Mouse (Mus musculus) liver, embryonic 11.5 days (tissue): Measurements from ENCODE around the gene Lzts2. TPM values are rescaled to one million over a fixed set of nuclear protein-coding genes. Genes with fewer than 3 reads are reported as not detected.
A peak's percentile ranks its signal among the peaks of the same experiment; 100 is the strongest.

Source experiments
- ATAC-seq: fragments of 200-750 bp; cut with Nextera tagmentation; replicated peaks from 2 replicates; pipeline ENCODE4 v1.8.0; 2017; ENCODE audit warnings: moderate number of reproducible peaks, mild to moderate bottlenecking, moderate TSS enrichment, moderate library complexity; ENCODE audit not compliant: low FRiP score
- DNase-seq: peaks from one replicate; pipeline ENCODE4 v3.0.0-alpha.2; 2017; ENCODE audit warnings: low spot score
- H3K27ac ChIP-seq: fragments of 300-500 bp; sonication (generic); 2 replicates; pipeline ENCODE4 v1.5.1; 2014; ENCODE audit warnings: mild to moderate bottlenecking, low read depth, low read length, control low read depth
- H3K27me3 ChIP-seq: fragments of 300-500 bp; sonication (generic); replicated peaks from 2 replicates; pipeline ENCODE4 v1.6.1; 2014; ENCODE audit warnings: low read length, mixed read lengths; ENCODE audit not compliant: control insufficient read depth, insufficient read depth
- H3K36me3 ChIP-seq: fragments of 300-500 bp; sonication (generic); 2 replicates; pipeline ENCODE4 v1.6.1; 2014; ENCODE audit warnings: mild to moderate bottlenecking, low read length, moderate library complexity, mixed read lengths; ENCODE audit not compliant: control insufficient read depth, insufficient read depth
- H3K4me1 ChIP-seq: fragments of 300-500 bp; sonication (generic); replicated peaks from 2 replicates; pipeline ENCODE4 v1.6.1; 2014; ENCODE audit warnings: low read length, mixed read lengths; ENCODE audit not compliant: control insufficient read depth, insufficient read depth
- H3K4me2 ChIP-seq: fragments of 300-500 bp; sonication (generic); 2 replicates; pipeline ENCODE4 v1.6.1; 2014; ENCODE audit warnings: mild to moderate bottlenecking, control low read depth, moderate library complexity
- H3K4me3 ChIP-seq: fragments of 300-500 bp; sonication (generic); 2 replicates; pipeline ENCODE4 v1.5.1; 2014; ENCODE audit warnings: low read depth, low read length, control low read depth
- H3K9ac ChIP-seq: fragments of 300-500 bp; sonication (generic); 2 replicates; pipeline ENCODE4 v1.6.1; 2014; ENCODE audit warnings: low read depth, low read length, control low read depth
- H3K9me3 ChIP-seq: fragments of 300-500 bp; sonication (generic); 2 replicates; pipeline ENCODE4 v1.6.1; 2016; ENCODE audit warnings: low read length, inconsistent platforms, mixed read lengths; ENCODE audit not compliant: control insufficient read depth
- WGBS: fragments of 180-500 bp; shearing (Covaris S2); extraction: QIAGEN DNeasy Blood & Tissue Kit; methylation state at CpG from one replicate; pipeline ENCODE4 v1.1.7; 2014; 5-methylcytosine and 5-hydroxymethylcytosine counted together
- polyA plus RNA-seq: library from polyadenylated mRNA; unstranded; fragments of >200 nt; fragmentation: Nextera tagmentation; extraction: Ambion mirVana; gene quantifications from 2 replicates; pipeline ENCODE4 v1.2.1, GENCODE M21; 2014

Gene Lzts2
- polyA plus RNA-seq, 1 experiment from 2014 or later = 31.4 TPM

DNA sequence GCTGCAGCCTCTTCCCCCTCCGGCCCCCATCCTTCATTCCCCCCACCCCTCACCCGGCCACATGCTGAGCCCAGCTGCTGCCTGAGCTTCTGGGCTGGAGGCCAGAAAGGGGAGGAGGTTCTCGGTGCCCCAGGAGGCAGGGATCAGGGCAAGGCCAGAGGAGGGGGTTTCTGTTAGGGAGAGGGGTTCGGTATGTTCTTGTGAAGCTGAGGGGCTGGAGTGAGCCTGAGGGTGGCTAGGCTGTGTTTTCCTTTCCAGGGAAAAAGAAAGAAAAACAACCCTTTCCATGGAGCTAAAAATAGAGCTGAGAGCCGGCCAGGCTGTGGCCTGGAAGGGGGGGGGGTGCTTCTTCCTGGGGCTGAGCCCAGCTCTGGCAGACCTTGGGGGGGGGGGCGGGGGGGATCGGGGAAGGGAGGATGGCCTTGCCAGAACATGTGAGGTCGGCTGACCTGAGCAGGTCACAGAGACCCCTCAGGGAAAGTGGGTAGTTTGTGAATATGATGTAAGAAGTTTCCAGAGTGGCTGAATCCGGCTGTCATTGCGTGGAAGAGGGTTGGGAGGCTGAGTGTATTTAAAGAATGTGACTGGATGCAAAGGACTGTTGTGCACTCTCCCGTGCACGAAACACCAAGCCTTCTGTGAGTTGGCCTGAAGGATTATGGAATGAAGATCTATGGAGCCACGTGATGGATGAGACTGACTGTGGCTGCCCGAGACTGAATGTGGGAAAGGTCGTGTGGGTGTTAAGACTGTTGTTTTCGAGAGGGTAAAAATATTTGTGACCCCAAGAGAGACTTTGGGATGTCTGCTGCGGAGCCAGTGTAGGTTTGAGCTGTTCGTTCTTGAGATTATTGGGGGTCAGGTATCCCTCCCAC lies 2.4 kb downstream of the Lzts2 start:
- Histone ChIP-seq H3K4me1 (peaks cover 48% of the 10 kb centered on the region), H3K4me2 (peak overlapping the region; percentile 99), H3K4me3 (peak overlapping the region; percentile 70), H3K9me3 (no peaks in the 10 kb centered on the region), H3K36me3 (peaks cover 11% of the 10 kb centered on the region), H3K27me3 (no peaks in the 10 kb centered on the region), H3K9ac (peak overlapping the region; percentile 83), H3K27ac (peak overlapping the region; percentile 87)
- 4% methylated on average over 18 of the region's 18 CpGs for WGBS
- DNase-seq = peak; percentile 70
- no peak for ATAC-seq

DNA sequence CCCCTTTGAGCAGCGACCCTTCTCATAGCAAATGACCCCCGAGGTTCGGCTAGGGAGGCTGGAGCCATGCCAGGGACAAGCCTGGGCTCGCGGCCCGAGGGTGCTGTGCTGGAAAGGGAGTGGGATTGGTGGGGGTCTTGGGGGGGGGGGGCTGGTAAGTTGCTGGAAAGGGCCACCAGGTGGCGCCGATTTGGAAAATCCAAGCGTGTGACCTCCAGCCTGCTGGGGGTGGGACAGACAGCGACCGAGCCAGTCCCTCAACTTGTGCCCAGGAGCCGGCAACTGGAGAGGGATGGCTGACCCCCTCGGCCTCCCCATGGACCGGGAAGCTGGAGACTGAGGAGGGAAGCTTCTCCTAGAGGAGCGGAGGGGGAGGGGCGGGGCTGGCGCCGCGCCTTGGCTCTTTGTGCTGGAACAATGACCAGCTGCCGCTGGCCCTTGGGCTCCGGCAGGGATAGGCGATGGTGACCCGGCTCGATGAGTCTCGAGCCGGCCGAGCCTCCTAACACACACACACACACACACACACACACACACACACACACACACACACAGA lies 3.1 kb downstream of the Lzts2 start:
- no peaks in the 10 kb centered on the region for H3K27me3 ChIP-seq
- H3K4me3 ChIP-seq = peak overlapping the region; percentile 70
- DNase-seq (peak; percentile 80), ATAC-seq (0 out of 2 replicates have a peak, but pooled peaks have one; percentile 37)
- H3K9ac ChIP-seq = peak overlapping the region; percentile 83
- H3K27ac ChIP-seq = peak overlapping the region; percentile 87
- under 1% methylated on average over 25 of the region's 27 CpGs for WGBS
- peak overlapping the region; percentile 99 for H3K4me2 ChIP-seq
- H3K36me3 ChIP-seq = peaks cover 4% of the 10 kb centered on the region; the same call in 1 of the 2 replicates
- H3K4me1 ChIP-seq = peaks cover 48% of the 10 kb centered on the region
- no peaks in the 10 kb centered on the region for H3K9me3 ChIP-seq

DNA sequence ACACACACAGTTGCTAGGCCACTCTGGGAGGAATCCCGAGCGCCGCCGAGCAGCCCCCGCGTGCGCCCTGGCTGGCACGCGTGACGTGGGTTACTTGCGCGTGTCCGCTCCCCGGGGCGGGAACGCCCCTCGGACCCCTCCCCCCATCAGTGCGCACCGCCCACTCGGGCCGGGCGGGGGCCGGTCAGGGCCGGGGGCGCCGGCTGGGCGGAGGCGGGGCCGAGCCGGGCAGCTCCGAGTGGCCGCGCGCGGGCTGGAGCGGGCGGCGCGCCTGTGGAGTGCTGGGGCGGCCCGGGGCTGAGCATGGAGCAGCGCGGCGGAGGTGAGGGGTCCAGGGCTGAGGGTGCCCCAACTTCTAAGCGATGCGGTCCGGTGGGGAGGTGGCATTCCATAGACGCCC lies 3.7 kb downstream of the Lzts2 start:
- ATAC-seq (peak; percentile 61), DNase-seq (peak; percentile 81)
- Histone ChIP-seq H3K4me2 (peak overlapping the region; percentile 99), H3K9ac (peak overlapping the region; percentile 83), H3K36me3 (no peaks in the 10 kb centered on the region), H3K4me3 (peak overlapping the region; percentile 70), H3K4me1 (peaks cover 48% of the 10 kb centered on the region), H3K27ac (peak overlapping the region; percentile 87), H3K9me3 (no peaks in the 10 kb centered on the region), H3K27me3 (no peaks in the 10 kb centered on the region)
- 1% methylated on average over 44 of the region's 48 CpGs for WGBS

DNA sequence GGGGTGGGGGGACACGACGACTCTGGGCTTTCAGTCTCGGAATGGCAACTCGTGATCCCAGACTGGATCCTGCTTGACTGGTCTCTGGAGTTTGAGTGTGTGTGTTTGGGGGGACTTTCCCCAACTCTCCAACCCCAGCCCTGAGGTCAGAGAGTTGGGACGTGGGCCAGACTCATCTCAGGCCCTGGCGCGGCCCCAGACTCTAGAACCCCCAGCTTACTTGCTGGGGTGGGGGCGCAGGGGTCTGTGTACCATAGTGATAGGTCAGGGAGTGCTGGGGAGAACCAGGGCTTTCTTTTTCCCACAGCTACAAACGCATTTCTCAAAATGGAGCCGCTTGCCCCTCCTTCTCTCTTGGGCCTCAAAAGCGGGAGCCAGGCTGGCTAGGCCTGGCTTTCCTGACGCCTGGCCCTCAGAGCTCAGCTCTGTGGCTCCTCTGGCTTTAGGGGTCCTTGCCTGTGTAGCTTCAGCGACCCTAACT lies 4.2 kb downstream of the Lzts2 start:
- DNase-seq = no peak
- H3K4me3 ChIP-seq = peak overlapping the region; percentile 70
- H3K27me3 ChIP-seq = no peaks in the 10 kb centered on the region
- WGBS = 7% methylated on average over 13 of the region's 13 CpGs
- H3K36me3 ChIP-seq = peaks cover under 1% of the 10 kb centered on the region; the same call in 1 of the 2 replicates
- ATAC-seq = no peak
- H3K4me1 ChIP-seq = peaks cover 48% of the 10 kb centered on the region
- H3K9me3 ChIP-seq = no peaks in the 10 kb centered on the region
- H3K27ac ChIP-seq = peak overlapping the region; percentile 87
- H3K4me2 ChIP-seq = peak overlapping the region; percentile 99
- peak overlapping the region; percentile 83 for H3K9ac ChIP-seq

DNA sequence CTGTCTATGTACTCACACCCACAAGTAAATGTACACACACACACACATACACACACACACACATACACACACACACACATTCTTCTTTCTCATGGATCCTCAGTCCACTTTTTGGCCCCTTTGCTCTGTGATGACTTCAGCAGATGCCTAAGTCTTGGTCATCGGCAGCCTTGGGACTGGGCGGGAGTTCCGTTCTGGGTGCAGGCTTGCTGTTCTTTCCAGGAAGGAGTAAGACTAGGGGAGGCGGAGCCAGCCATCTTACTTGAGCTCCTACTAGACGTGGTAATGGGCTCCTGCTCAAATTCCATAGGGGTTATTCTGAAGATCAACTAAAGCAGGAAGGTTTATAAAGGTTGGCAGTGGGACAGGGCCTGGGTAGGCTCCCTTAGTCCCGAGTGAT lies 6.1 kb downstream of the Lzts2 start:
- Histone ChIP-seq H3K4me2 (peak overlapping the region; percentile 12; the same call in 1 of the 2 replicates), H3K27me3 (no peaks in the 10 kb centered on the region), H3K9me3 (no peaks in the 10 kb centered on the region), H3K36me3 (peaks cover 13% of the 10 kb centered on the region), H3K4me1 (peaks cover 33% of the 10 kb centered on the region), H3K9ac (no peak overlapping the region), H3K27ac (no peak overlapping the region), H3K4me3 (no peak overlapping the region)
- DNase-seq (no peak), ATAC-seq (no peak)
- 63% methylated on average over 6 of the region's 6 CpGs for WGBS

DNA sequence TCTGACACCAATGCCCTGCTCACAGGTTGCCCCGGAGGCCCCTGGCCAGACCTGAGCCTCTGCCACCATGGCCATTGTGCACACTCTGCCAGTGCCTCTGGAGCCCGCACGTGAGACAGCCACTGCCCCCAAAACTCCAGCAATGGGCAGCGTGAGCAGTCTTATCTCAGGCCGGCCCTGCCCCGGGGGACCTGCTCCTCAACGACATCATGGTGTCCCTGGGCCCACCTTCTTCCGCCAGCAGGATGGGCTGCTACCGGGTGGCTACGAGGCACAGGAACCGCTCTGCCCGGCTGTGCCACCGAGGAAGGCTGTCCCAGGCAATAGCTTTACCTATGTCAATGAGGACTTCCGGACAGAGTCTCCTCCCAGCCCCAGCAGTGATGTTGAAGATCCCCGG lies 7.1 kb downstream of the Lzts2 start:
- Histone ChIP-seq H3K9ac (no peak overlapping the region), H3K27ac (no peak overlapping the region), H3K36me3 (peaks cover 23% of the 10 kb centered on the region), H3K9me3 (no peaks in the 10 kb centered on the region), H3K4me2 (no peak overlapping the region), H3K27me3 (no peaks in the 10 kb centered on the region), H3K4me3 (no peak overlapping the region), H3K4me1 (peaks cover 24% of the 10 kb centered on the region)
- WGBS = 81% methylated on average over 15 of the region's 15 CpGs
- ATAC-seq (no peak), DNase-seq (no peak)

DNA sequence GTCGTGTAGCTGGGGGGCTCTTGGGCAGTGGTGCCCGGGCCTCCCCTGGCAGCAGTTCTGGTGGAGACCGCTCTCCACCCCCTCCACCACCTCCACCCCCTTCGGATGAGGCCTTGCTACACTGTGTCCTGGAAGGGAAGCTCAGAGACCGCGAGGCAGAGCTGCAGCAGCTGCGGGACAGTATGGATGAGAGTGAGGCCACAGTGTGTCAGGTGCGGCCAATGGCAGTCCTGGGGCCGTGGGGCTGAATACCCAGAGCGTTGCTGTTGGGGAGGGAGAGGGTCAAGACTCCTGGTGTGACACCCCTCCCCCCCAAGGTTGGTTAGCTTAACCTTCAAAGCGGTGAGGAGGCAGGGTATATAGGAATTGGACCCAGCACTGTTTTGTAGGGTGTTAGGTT lies 9.8 kb downstream of the Lzts2 start:
- no peak overlapping the region for H3K9ac ChIP-seq
- no peak for DNase-seq
- H3K9me3 ChIP-seq = no peaks in the 10 kb centered on the region
- 75% methylated on average over 11 of the region's 11 CpGs for WGBS
- H3K4me3 ChIP-seq = no peak overlapping the region
- H3K27ac ChIP-seq = no peak overlapping the region
- 0 out of 2 replicates have a peak, but pooled peaks have one; percentile 10 for ATAC-seq
- H3K4me2 ChIP-seq = no peak overlapping the region
- H3K4me1 ChIP-seq = peaks cover 8% of the 10 kb centered on the region
- no peaks in the 10 kb centered on the region for H3K27me3 ChIP-seq
- H3K36me3 ChIP-seq = peaks cover 27% of the 10 kb centered on the region

DNA sequence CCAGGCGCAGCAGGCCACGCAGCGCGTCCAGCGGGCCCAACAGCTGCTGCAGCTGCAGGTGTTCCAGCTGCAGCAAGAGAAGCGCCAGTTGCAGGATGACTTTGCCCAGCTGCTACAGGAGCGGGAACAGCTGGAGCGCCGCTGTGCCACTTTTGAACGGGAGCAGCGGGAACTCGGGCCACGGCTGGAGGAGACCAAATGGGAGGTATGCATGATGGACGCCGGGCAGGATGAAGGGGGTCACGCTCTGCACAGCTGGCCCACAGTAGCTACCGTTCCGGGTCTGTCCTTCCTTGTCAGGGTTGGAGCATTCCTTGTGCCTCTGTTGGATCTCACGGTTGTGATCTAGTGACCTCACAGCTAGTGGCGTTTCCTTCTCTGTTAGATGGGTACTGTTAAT lies 10.6 kb downstream of the Lzts2 start:
- Histone ChIP-seq H3K27me3 (no peaks in the 10 kb centered on the region), H3K36me3 (peaks cover 27% of the 10 kb centered on the region), H3K4me2 (no peak overlapping the region), H3K9ac (no peak overlapping the region), H3K4me3 (no peak overlapping the region), H3K9me3 (no peaks in the 10 kb centered on the region), H3K4me1 (peaks cover 8% of the 10 kb centered on the region), H3K27ac (no peak overlapping the region)
- DNase-seq (no peak), ATAC-seq (no peak)
- 93% methylated on average over 20 of the region's 20 CpGs for whole genome bisulfite sequencing
